20 mouse cellular contexts compared by ENCODE assay signal in genomic region chr2:55442006-55442405, GRCm38 (mm10). TPM values are rescaled to one million over a fixed set of nuclear protein-coding genes. Genes with fewer than 3 reads are reported as not detected.
DNase-seq lines count a peak whose midpoint lies in the region; ATAC-seq and TF ChIP-seq lines count a peak whose summit lies in the region.
"Had no signal": no experiment of that assay in that cellular context is flagged by ENCODE, and none has a peak within 500 bp of the region (broad histone marks: within the 10 kb centered on the region; RNA-seq: fewer than 3 reads in every experiment).

No protein-coding gene starts in this region.

- no peaks in the 10 kb centered on the region for H3K9me3 ChIP-seq in heart, postnatal 0 days (replicated peaks; ENCODE audit: control insufficient read depth, low read length)
- H3K9me3 ChIP-seq in neural tube, embryonic 11.5 days (ENCODE audit: control insufficient read depth, low read length), result no peaks in the 10 kb centered on the region
- no peaks in the 10 kb centered on the region for H3K9me3 ChIP-seq in stomach, postnatal 0 days (ENCODE audit: control insufficient read depth, low read length)
- H3K9me3 ChIP-seq: heart, embryonic 13.5 days; limb, embryonic 12.5 days; liver, embryonic 13.5 days; neural tube, embryonic 12.5 days had no signal

- no peak overlapping the region for H3K9ac ChIP-seq in heart, postnatal 0 days (replicated peaks; ENCODE audit: low read depth, low read length)
- H3K9ac ChIP-seq in neural tube, embryonic 11.5 days (ENCODE audit: low read length), result no peak overlapping the region
- H3K9ac ChIP-seq in stomach, postnatal 0 days (ENCODE audit: low read length), result no peak overlapping the region
- H3K9ac ChIP-seq: heart, embryonic 13.5 days; limb, embryonic 12.5 days; liver, embryonic 13.5 days; neural tube, embryonic 12.5 days had no signal

- TF ChIP-seq EP300 in heart, postnatal 0 days (IDR thresholded peaks at IDR 0.05; ENCODE audit: low read depth), result no peak
- no peak for TF ChIP-seq EP300 in stomach, postnatal 0 days (optimal IDR thresholded peaks at IDR 0.05)

- DNase-seq in cerebellum, adult 9-11 months, result no peak
- no peak for DNase-seq in heart, postnatal 0 days (ENCODE audit: low spot score)
- DNase-seq in heart, postnatal 25 days (ENCODE audit: low spot score), result no peak
- DNase-seq in neural tube, embryonic 11.5 days (ENCODE audit: low spot score), result no peak
- DNase-seq in neural tube, embryonic 10.5 days (ENCODE audit: extremely low spot score, low spot score), result no peak
- no peak for DNase-seq in stomach, postnatal 0 days (ENCODE audit: low spot score)
- DNase-seq in lung, postnatal 10 days, result no peak
- DNase-seq: adrenal gland, postnatal 25 days; cerebellum, adult 8-10 months; liver, embryonic 13.5 days; right cerebral cortex, postnatal 14 days; thymus, postnatal 4 days had no signal

- TF ChIP-seq CTCF in heart, postnatal 0 days (IDR thresholded peaks at IDR 0.05; ENCODE audit: low read depth), result peak; percentile 24; the same call in 1 of the 2 replicates
- peak; percentile 33 for TF ChIP-seq CTCF in stomach, postnatal 0 days (IDR thresholded peaks at IDR 0.05; ENCODE audit: low read depth)

- H3K27me3 ChIP-seq in heart, postnatal 0 days (ENCODE audit: control insufficient read depth, insufficient read depth, low read length), result peaks cover 8% of the 10 kb centered on the region; the same call in 1 of the 2 replicates
- peaks cover 9% of the 10 kb centered on the region for H3K27me3 ChIP-seq in neural tube, embryonic 11.5 days (ENCODE audit: control insufficient read depth, insufficient read depth, low read length)
- 0 out of 2 replicates have a peak, but pooled peaks cover 2% of the 10 kb centered on the region for H3K27me3 ChIP-seq in stomach, postnatal 0 days (ENCODE audit: control insufficient read depth, insufficient read depth, low read length)

- no peak overlapping the region for H3K4me2 ChIP-seq in heart, postnatal 0 days (ENCODE audit: low read depth, low read length)
- no peak overlapping the region for H3K4me2 ChIP-seq in neural tube, embryonic 11.5 days (ENCODE audit: low read depth)
- no peak overlapping the region for H3K4me2 ChIP-seq in stomach, postnatal 0 days (replicated peaks; ENCODE audit: low read depth)
- H3K4me2 ChIP-seq: heart, embryonic 13.5 days; limb, embryonic 12.5 days; liver, embryonic 13.5 days; neural tube, embryonic 12.5 days had no signal

- H3K27ac ChIP-seq in heart, postnatal 0 days (ENCODE audit: low read depth), result no peak overlapping the region
- no peak overlapping the region for H3K27ac ChIP-seq in neural tube, embryonic 11.5 days (ENCODE audit: low read depth, low read length)
- H3K27ac ChIP-seq in stomach, postnatal 0 days (replicated peaks), result no peak overlapping the region
- H3K27ac ChIP-seq: heart, embryonic 13.5 days; limb, embryonic 12.5 days; liver, embryonic 13.5 days; neural tube, embryonic 12.5 days had no signal

- H3K4me1 ChIP-seq in heart, postnatal 0 days (ENCODE audit: control insufficient read depth, insufficient read depth), result no peaks in the 10 kb centered on the region
- H3K4me1 ChIP-seq in neural tube, embryonic 11.5 days (ENCODE audit: control insufficient read depth, insufficient read depth, low read length), result no peaks in the 10 kb centered on the region
- H3K4me1 ChIP-seq in stomach, postnatal 0 days (replicated peaks; ENCODE audit: control insufficient read depth, insufficient read depth), result no peaks in the 10 kb centered on the region
- H3K4me1 ChIP-seq: liver, embryonic 13.5 days had no signal

- H3K36me3 ChIP-seq in heart, postnatal 0 days (replicated peaks; ENCODE audit: control insufficient read depth, insufficient read depth, low read length), result no peaks in the 10 kb centered on the region
- no peaks in the 10 kb centered on the region for H3K36me3 ChIP-seq in neural tube, embryonic 11.5 days (ENCODE audit: control insufficient read depth, insufficient read depth, low read length)
- no peaks in the 10 kb centered on the region for H3K36me3 ChIP-seq in stomach, postnatal 0 days (ENCODE audit: control insufficient read depth, insufficient read depth, low read length)
- H3K36me3 ChIP-seq: heart, embryonic 13.5 days; limb, embryonic 12.5 days; liver, embryonic 13.5 days; neural tube, embryonic 12.5 days had no signal

- intact Hi-C loops in heart, postnatal 25 days (cut with DNase I), result no loop called here

- WGBS in heart, postnatal 0 days, result 86% methylated on average over 2 of the region's 2 CpGs
- WGBS in neural tube, embryonic 11.5 days, result 90% methylated on average over 2 of the region's 2 CpGs
- 84% methylated on average over 2 of the region's 2 CpGs for WGBS in stomach, postnatal 0 days

- 0 out of 2 replicates have a peak, but pooled peaks have one; percentile 28 for ATAC-seq in cerebellum, adult (ENCODE audit: insufficient number of reproducible peaks, low FRiP score, low TSS enrichment)
- ATAC-seq in heart, postnatal 0 days (ENCODE audit: insufficient read depth, low read depth), result no peak
- 0 out of 2 replicates have a peak, but pooled peaks have one; percentile 17 for ATAC-seq in neural tube, embryonic 11.5 days (ENCODE audit: insufficient read depth, low FRiP score, low TSS enrichment)
- no peak for ATAC-seq in stomach, postnatal 0 days (ENCODE audit: low FRiP score, low TSS enrichment)
- ATAC-seq: forebrain, embryonic 16.5 days; lung, postnatal 0 days; midbrain, embryonic 16.5 days had no signal

- H3K4me3 ChIP-seq in heart, postnatal 0 days (ENCODE audit: low read depth, low read length), result no peak overlapping the region
- H3K4me3 ChIP-seq in neural tube, embryonic 11.5 days (ENCODE audit: low read depth, low read length), result no peak overlapping the region
- H3K4me3 ChIP-seq in stomach, postnatal 0 days (ENCODE audit: low read depth, low read length), result no peak overlapping the region
- H3K4me3 ChIP-seq: heart, embryonic 13.5 days; limb, embryonic 12.5 days; liver, embryonic 13.5 days; megakaryocyte, embryonic 14.5 days; neural tube, embryonic 12.5 days had no signal

RNA-seq across cellular contexts. Expression of gene Kcnj3, which starts 6.2 kb away (rescaled TPM):
- 18.2 and 19.7 TPM in 2 replicates for total RNA-seq in heart, postnatal 0 days (2014; rRNA removed; ENCODE audit: low replicate concordance)
- polyA plus RNA-seq in heart, postnatal 0 days (2015; fragmentation: Nextera tagmentation; extraction: Ambion mirVana), result 8.6 and 8.8 TPM in 2 replicates
- total RNA-seq in heart, postnatal 25 days (2021), result 10 to 100 TPM; 53.0 to 54.5 TPM
- 0.20 and 0.66 TPM in 2 replicates for polyA plus RNA-seq in neural tube, embryonic 11.5 days (2014; fragmentation: Nextera tagmentation; extraction: Ambion mirVana)
- 0.10 and 0.18 TPM in 2 replicates for polyA plus RNA-seq in stomach, postnatal 0 days (2015; fragmentation: Nextera tagmentation; extraction: Ambion mirVana)

Comparison
In these comparisons a context has a peak if more than half of its experiments do, and no peak if none do; other contexts are left out.
1. ATAC-seq: peak in cerebellum, adult (single experiment) and neural tube, embryonic 11.5 days (single experiment); none in heart, postnatal 0 days (single experiment) and stomach, postnatal 0 days (single experiment).